13 mouse cellular contexts compared by ENCODE assay signal in genomic region chr5:64365187-64366066, GRCm38 (mm10).
DNase-seq lines count a peak whose midpoint lies in the region; ATAC-seq and TF ChIP-seq lines count a peak whose summit lies in the region.
"Had no signal": no experiment of that assay in that cellular context is flagged by ENCODE, and none has a peak within 500 bp of the region (broad histone marks: within the 10 kb centered on the region; RNA-seq: fewer than 3 reads in every experiment).

No protein-coding gene starts in this region.

- no peak for TF ChIP-seq CTCF in gastrocnemius, adult 2 months (IDR thresholded peaks at IDR 0.05)
- TF ChIP-seq CTCF in left cerebral cortex, adult 2 months (IDR thresholded peaks at IDR 0.05), result no peak
- TF ChIP-seq CTCF in MEL (IDR thresholded peaks at IDR 0.05 in 2 of 3, conservative IDR thresholded peaks at IDR 0.05 in 1 of 3; ENCODE audit: control insufficient read depth in 1 of 3, insufficient read depth in 1 of 3, low read depth in 2 of 3, low read length in 3 of 3, poor library complexity in 1 of 3, severe bottlenecking in 1 of 3), result no peak

- no peak for ATAC-seq in forebrain, embryonic 14.5 days

- no peaks in the 10 kb centered on the region for H3K27me3 ChIP-seq in MEL (ENCODE audit: control insufficient read depth in 1 of 2, insufficient read depth in 2 of 2, low read length in 2 of 2)
- H3K27me3 ChIP-seq in forebrain, embryonic 14.5 days (replicated peaks; ENCODE audit: control insufficient read depth, insufficient read depth, low read length), result no peaks in the 10 kb centered on the region
- H3K27me3 ChIP-seq: heart, embryonic 15.5 days; limb, embryonic 12.5 days had no signal

- H3K9me3 ChIP-seq in MEL (replicated peaks; ENCODE audit: insufficient read depth, low read length), result no peaks in the 10 kb centered on the region
- H3K9me3 ChIP-seq in forebrain, embryonic 14.5 days (replicated peaks; ENCODE audit: control insufficient read depth, low read length), result no peaks in the 10 kb centered on the region
- H3K9me3 ChIP-seq: heart, embryonic 15.5 days; limb, embryonic 12.5 days had no signal

- no peak for DNase-seq in gastrocnemius, adult 2 months
- no peak for DNase-seq in gastrocnemius, postnatal 36 days
- peak in 1 of 2 experiments; percentile 33 for DNase-seq in left cerebral cortex, adult 2 months (ENCODE audit: extremely low spot score in 1 of 2, low spot score in 2 of 2)
- DNase-seq in left cerebral cortex, adult 11 months (ENCODE audit: low spot score), result no peak
- peak; percentile 28 for DNase-seq in MEL (ENCODE audit: low read depth, low spot score)
- DNase-seq in forebrain, embryonic 14.5 days (ENCODE audit: low spot score), result no peak
- no peak for DNase-seq in spleen, adult 18-20 months
- no peak for DNase-seq in cerebellum, adult 9-11 months
- DNase-seq: cerebellum, adult 11-12 months; kidney, postnatal 10 days had no signal

- no peak for TF ChIP-seq POLR2A in MEL (IDR thresholded peaks at IDR 0.05; ENCODE audit: control insufficient read depth in 1 of 2, insufficient read depth in 1 of 2, low read depth in 1 of 2, low read length in 2 of 2, poor library complexity in 1 of 2)

- no peaks in the 10 kb centered on the region for H3K79me2 ChIP-seq in MEL (ENCODE audit: control insufficient read depth, insufficient read depth, low read length, poor library complexity)

- TF ChIP-seq RAD21 in MEL (IDR thresholded peaks at IDR 0.05; ENCODE audit: low read depth, low read length), result no peak

- H3K4me2 ChIP-seq in forebrain, embryonic 14.5 days (ENCODE audit: low read length), result no peak overlapping the region

- TF ChIP-seq EP300 in MEL (IDR thresholded peaks at IDR 0.05; ENCODE audit: low read depth in 1 of 2, low read length in 2 of 2), result no peak

- 0 out of 2 replicates have a peak overlapping the region, but pooled peaks have one; percentile 6 for H3K9ac ChIP-seq in MEL (ENCODE audit: control insufficient read depth, low read depth, low read length, poor library complexity, severe bottlenecking)
- no peak overlapping the region for H3K9ac ChIP-seq in forebrain, embryonic 14.5 days (ENCODE audit: low read length)
- H3K9ac ChIP-seq: heart, embryonic 15.5 days; limb, embryonic 12.5 days had no signal

- peak overlapping the region; percentile 83 for H3K27ac ChIP-seq in gastrocnemius, adult 2 months
- peak overlapping the region; percentile 64 for H3K27ac ChIP-seq in left cerebral cortex, adult 2 months
- H3K27ac ChIP-seq in MEL (ENCODE audit: control insufficient read depth, low read depth, low read length), result peak overlapping the region; percentile 35
- H3K27ac ChIP-seq in forebrain, embryonic 14.5 days (ENCODE audit: low read depth, low read length), result peak overlapping the region; percentile 36; the same call in 1 of the 2 replicates
- H3K27ac ChIP-seq: heart, embryonic 15.5 days; limb, embryonic 12.5 days had no signal

- H3K4me3 ChIP-seq in gastrocnemius, adult 2 months, result no peak overlapping the region
- H3K4me3 ChIP-seq in left cerebral cortex, adult 2 months, result no peak overlapping the region
- H3K4me3 ChIP-seq in MEL (ENCODE audit: control insufficient read depth in 1 of 2, insufficient read depth in 1 of 2, low read depth in 2 of 2, low read length in 2 of 2), result no peak overlapping the region
- H3K4me3 ChIP-seq in forebrain, embryonic 14.5 days (ENCODE audit: low read depth, low read length), result no peak overlapping the region
- H3K4me3 ChIP-seq: erythroblast, embryonic 14.5 days; heart, embryonic 15.5 days; limb, embryonic 12.5 days had no signal

- intact Hi-C loops in gastrocnemius, adult 2 months (cut with DNase I), result loop anchor here (5.0 kb wide), 1 partner anchor 73 kb away; no protein-coding TSS in a partner anchor
- intact Hi-C loops in gastrocnemius, postnatal 36 days (cut with DNase I), result no loop called here
- intact Hi-C loops in left cerebral cortex, adult 2 months (cut with DNase I), result loop anchor here (1.0 kb wide), 1 partner anchor 28 kb away; no protein-coding TSS in a partner anchor

- 58% methylated on average over 11 of the region's 11 CpGs for WGBS in forebrain, embryonic 14.5 days

- H3K4me1 ChIP-seq in MEL (ENCODE audit: control insufficient read depth in 1 of 2, insufficient read depth in 2 of 2, low read length in 2 of 2), result peaks cover 8 to 41% of the 10 kb centered on the region in 2 experiments
- peaks cover 41% of the 10 kb centered on the region for H3K4me1 ChIP-seq in forebrain, embryonic 14.5 days (ENCODE audit: control insufficient read depth, insufficient read depth, low read length)

- H3K36me3 ChIP-seq in MEL (ENCODE audit: control insufficient read depth in 1 of 2, insufficient read depth in 2 of 2, low read length in 2 of 2), result peaks cover 0 to 27% of the 10 kb centered on the region in 2 experiments; a peak in 2 of 4 replicates
- no peaks in the 10 kb centered on the region for H3K36me3 ChIP-seq in forebrain, embryonic 14.5 days (ENCODE audit: control insufficient read depth, insufficient read depth, low read length)
- H3K36me3 ChIP-seq: heart, embryonic 15.5 days; limb, embryonic 12.5 days had no signal

TF ChIP-seq in MEL, 35 proteins besides CTCF, POLR2A, EP300 and RAD21:
- no peak for TF ChIP-seq MAZ (IDR thresholded peaks at IDR 0.05; ENCODE audit: low read depth, low read length)
- TF ChIP-seq TBP (IDR thresholded peaks at IDR 0.05; ENCODE audit: low read depth, low read length), result no peak
- peak; percentile 27 to 65; a peak in 1 of 4 replicates for TF ChIP-seq USF2 (IDR thresholded peaks at IDR 0.05; ENCODE audit: borderline replicate concordance in 1 of 2, insufficient read depth in 1 of 2, low read depth in 1 of 2, low read length in 2 of 2)
- TF ChIP-seq TAL1 (IDR thresholded peaks at IDR 0.05; ENCODE audit: low read length), result no peak
- 0 out of 2 replicates have a peak, but pooled peaks have one; percentile 13 for TF ChIP-seq RCOR1 (IDR thresholded peaks at IDR 0.05; ENCODE audit: low read depth, low read length)
- no peak for TF ChIP-seq ZMIZ1 (IDR thresholded peaks at IDR 0.05; ENCODE audit: low read depth, low read length)
- TF ChIP-seq USF1 (IDR thresholded peaks at IDR 0.05; ENCODE audit: low read depth, low read length), result peak; percentile 93
- TF ChIP-seq ZNF384 (IDR thresholded peaks at IDR 0.05; ENCODE audit: low read depth, low read length), result no peak
- peak; percentile 65; the same call in 1 of the 2 replicates for TF ChIP-seq ZKSCAN1 (IDR thresholded peaks at IDR 0.05; ENCODE audit: low read depth, low read length)
- 0 out of 2 replicates have a peak, but pooled peaks have one; percentile 24 for TF ChIP-seq GATA1 (IDR thresholded peaks at IDR 0.05; ENCODE audit: low read depth, low read length)
